Mouse (Mus musculus): ENCODE results near the gene C130050O18Rik. TPM values are rescaled to one million over a fixed set of nuclear protein-coding genes. Genes with fewer than 3 reads are reported as not detected.
"Not testable (repeated sequence)": the region's sequence is repeated elsewhere in the genome, so short reads cannot be mapped to it uniquely, and the experiment has no call there.

C130050O18Rik gene
- total RNA-seq, 1 experiment, result 0.49 TPM

GRCm38 (mm10) chr5:139388694-139389675 lies 16.1 kb upstream of the C130050O18Rik start:
- no peak overlapping the region for H3K27ac ChIP-seq (ENCODE audit: insufficient read depth, low read depth, low read length, poor library complexity, severe bottlenecking)
- no peaks in the 10 kb centered on the region for H3K9me3 ChIP-seq (ENCODE audit: control insufficient read depth, insufficient read depth, low read depth, low read length)
- no peak for DNase-seq (ENCODE audit: low read depth, low spot score)
- TF ChIP-seq ZC3H11A (IDR thresholded peaks at IDR 0.05; ENCODE audit: borderline replicate concordance, low read depth, low read length) (no peak), MAFK (IDR thresholded peaks at IDR 0.05; ENCODE audit: insufficient read depth, low read depth, low read length) (no peak), HCFC1 (IDR thresholded peaks at IDR 0.05; ENCODE audit: borderline replicate concordance, insufficient read depth, low read length) (no peak), ZNF384 (IDR thresholded peaks at IDR 0.05; ENCODE audit: low read depth, low read length) (no peak), CHD2 (IDR thresholded peaks at IDR 0.05; ENCODE audit: low read depth, low read length) (no peak)
- no peak overlapping the region for H3K4me3 ChIP-seq (ENCODE audit: insufficient read depth in 1 of 2, low read depth in 1 of 2, low read length in 2 of 2, poor library complexity in 1 of 2, severe bottlenecking in 1 of 2)
- no peak overlapping the region for H3K9ac ChIP-seq (ENCODE audit: insufficient read depth, low read depth, low read length, poor library complexity, severe bottlenecking)
- in situ Hi-C loops (cut with MboI; ENCODE audit: low sequenced_read_pairs in 2 of 2, unreplicated experiment in 2 of 2), result no loop called here
- peaks cover 0 to 4% of the 10 kb centered on the region in 2 experiments; a peak in 1 of 4 replicates for H3K4me1 ChIP-seq (ENCODE audit: control insufficient read depth in 2 of 2, insufficient read depth in 2 of 2, low read length in 2 of 2, poor library complexity in 1 of 2)
- H3K36me3 ChIP-seq (ENCODE audit: control insufficient read depth, insufficient read depth, low read length, poor library complexity, severe bottlenecking), result peaks cover 2% of the 10 kb centered on the region; the same call in 1 of the 2 replicates

- H3K27ac ChIP-seq (ENCODE audit: insufficient read depth, low read depth, low read length, poor library complexity, severe bottlenecking), result no peak overlapping the region
- H3K4me3 ChIP-seq (ENCODE audit: insufficient read depth in 1 of 2, low read depth in 1 of 2, low read length in 2 of 2, poor library complexity in 1 of 2, severe bottlenecking in 1 of 2), result no peak overlapping the region
- H3K36me3 ChIP-seq (ENCODE audit: control insufficient read depth, insufficient read depth, low read length, poor library complexity, severe bottlenecking), result peaks cover 2% of the 10 kb centered on the region; the same call in 1 of the 2 replicates
- TF ChIP-seq CHD2 (IDR thresholded peaks at IDR 0.05; ENCODE audit: low read depth, low read length) (no peak), MAFK (IDR thresholded peaks at IDR 0.05; ENCODE audit: insufficient read depth, low read depth, low read length) (no peak), ZC3H11A (IDR thresholded peaks at IDR 0.05; ENCODE audit: borderline replicate concordance, low read depth, low read length) (no peak), HCFC1 (IDR thresholded peaks at IDR 0.05; ENCODE audit: borderline replicate concordance, insufficient read depth, low read length) (no peak), ZNF384 (IDR thresholded peaks at IDR 0.05; ENCODE audit: low read depth, low read length) (no peak)
- H3K4me1 ChIP-seq (ENCODE audit: control insufficient read depth in 2 of 2, insufficient read depth in 2 of 2, low read length in 2 of 2, poor library complexity in 1 of 2), result peaks cover 0 to 3% of the 10 kb centered on the region in 2 experiments; a peak in 1 of 4 replicates
- no peaks in the 10 kb centered on the region for H3K9me3 ChIP-seq (ENCODE audit: control insufficient read depth, insufficient read depth, low read depth, low read length)
- no peak for DNase-seq (ENCODE audit: low read depth, low spot score)
- H3K9ac ChIP-seq (ENCODE audit: insufficient read depth, low read depth, low read length, poor library complexity, severe bottlenecking), result no peak overlapping the region
- in situ Hi-C loops (cut with MboI; ENCODE audit: low sequenced_read_pairs in 2 of 2, unreplicated experiment in 2 of 2), result no loop called here
Measured at GRCm38 (mm10) chr5:139389676-139390061, 15.4 kb upstream of the C130050O18Rik start.

- H3K27ac ChIP-seq (ENCODE audit: insufficient read depth, low read depth, low read length, poor library complexity, severe bottlenecking); H3K4me1 ChIP-seq (ENCODE audit: control insufficient read depth in 2 of 2, insufficient read depth in 2 of 2, low read length in 2 of 2, poor library complexity in 1 of 2); H3K36me3 ChIP-seq (ENCODE audit: control insufficient read depth, insufficient read depth, low read length, poor library complexity, severe bottlenecking); in situ Hi-C loops (cut with MboI; ENCODE audit: low sequenced_read_pairs in 2 of 2, unreplicated experiment in 2 of 2); DNase-seq (ENCODE audit: low read depth, low spot score); H3K9me3 ChIP-seq (ENCODE audit: control insufficient read depth, insufficient read depth, low read depth, low read length); H3K4me3 ChIP-seq (ENCODE audit: insufficient read depth in 1 of 2, low read depth in 1 of 2, low read length in 2 of 2, poor library complexity in 1 of 2, severe bottlenecking in 1 of 2); H3K9ac ChIP-seq (ENCODE audit: insufficient read depth, low read depth, low read length, poor library complexity, severe bottlenecking): not testable (repeated sequence)
Measured at GRCm38 (mm10) chr5:139390324-139391119, 14.6 kb upstream of the C130050O18Rik start.

- TF ChIP-seq ZNF384 (IDR thresholded peaks at IDR 0.05; ENCODE audit: low read depth, low read length) (no peak), MAFK (IDR thresholded peaks at IDR 0.05; ENCODE audit: insufficient read depth, low read depth, low read length) (no peak), HCFC1 (IDR thresholded peaks at IDR 0.05; ENCODE audit: borderline replicate concordance, insufficient read depth, low read length) (no peak), ZC3H11A (IDR thresholded peaks at IDR 0.05; ENCODE audit: borderline replicate concordance, low read depth, low read length) (no peak), CHD2 (IDR thresholded peaks at IDR 0.05; ENCODE audit: low read depth, low read length) (no peak)
- Histone ChIP-seq H3K4me1 (ENCODE audit: control insufficient read depth in 2 of 2, insufficient read depth in 2 of 2, low read length in 2 of 2, poor library complexity in 1 of 2) (peaks cover 0 to 4% of the 10 kb centered on the region in 2 experiments; a peak in 1 of 4 replicates), H3K4me3 (ENCODE audit: insufficient read depth in 1 of 2, low read depth in 1 of 2, low read length in 2 of 2, poor library complexity in 1 of 2, severe bottlenecking in 1 of 2) (no peak overlapping the region), H3K27ac (ENCODE audit: insufficient read depth, low read depth, low read length, poor library complexity, severe bottlenecking) (no peak overlapping the region), H3K9ac (ENCODE audit: insufficient read depth, low read depth, low read length, poor library complexity, severe bottlenecking) (peak overlapping the region; percentile 52), H3K9me3 (ENCODE audit: control insufficient read depth, insufficient read depth, low read depth, low read length) (no peaks in the 10 kb centered on the region), H3K36me3 (ENCODE audit: control insufficient read depth, insufficient read depth, low read length, poor library complexity, severe bottlenecking) (no peaks in the 10 kb centered on the region; the same call in 1 of the 2 replicates)
- in situ Hi-C loops (cut with MboI; ENCODE audit: low sequenced_read_pairs in 2 of 2, unreplicated experiment in 2 of 2), result no loop called here
- no peak for DNase-seq (ENCODE audit: low read depth, low spot score)
Measured at GRCm38 (mm10) chr5:139391309-139391990, 13.6 kb upstream of the C130050O18Rik start.
